Mouse (Mus musculus): ENCODE data around the gene Castor2. TPM values are rescaled to one million over a fixed set of nuclear protein-coding genes. Genes with fewer than 3 reads are reported as not detected.

Gene Castor2
- polyA plus RNA-seq, 1 experiment from 2014 or later = 22.8 TPM

GRCm38 (mm10) chr5:134137933-134138332, 38.4 kb downstream of the Castor2 start:
- Histone ChIP-seq H3K27me3 (replicated peaks) (no peaks in the 10 kb centered on the region), H3K36me3 (peaks cover 80% of the 10 kb centered on the region), H3K4me2 (no peak overlapping the region), H3K9me3 (replicated peaks) (no peaks in the 10 kb centered on the region), H3K27ac (replicated peaks) (no peak overlapping the region), H3K4me1 (no peaks in the 10 kb centered on the region), H3K4me3 (replicated peaks) (no peak overlapping the region), H3K9ac (replicated peaks) (no peak overlapping the region)
- WGBS = 85% methylated on average over 5 of the region's 5 CpGs
- ATAC-seq (ENCODE audit: low FRiP score) = no peak

GRCm38 (mm10) chr5:134139429-134139828, 39.9 kb downstream of the Castor2 start:
- H3K4me2 ChIP-seq = no peak overlapping the region
- H3K36me3 ChIP-seq = peaks cover 80% of the 10 kb centered on the region
- ATAC-seq (ENCODE audit: low FRiP score) = no peak

DNA sequence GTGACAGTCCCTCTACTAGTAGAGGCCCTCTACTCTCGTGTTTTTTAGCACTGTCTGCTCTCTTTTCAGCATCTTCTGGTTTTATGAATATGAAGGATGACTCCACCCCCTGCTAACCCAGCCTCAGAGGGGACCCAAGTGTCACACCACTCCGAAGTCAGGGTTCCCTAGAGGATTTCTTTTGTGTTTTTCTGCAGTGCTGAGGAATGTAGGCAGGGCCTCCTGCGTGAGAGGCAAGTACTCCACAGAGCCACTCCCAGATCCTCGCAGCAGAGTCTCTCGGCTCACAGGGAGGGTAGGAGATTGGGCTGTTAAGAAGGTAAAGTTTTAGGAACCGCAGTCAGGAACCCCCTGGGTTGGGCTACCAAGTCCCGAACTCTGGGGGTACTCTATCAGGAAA, 41.7 kb downstream of the Castor2 start:
- H3K4me3 ChIP-seq (replicated peaks) = no peak overlapping the region
- H3K4me2 ChIP-seq = no peak overlapping the region
- no peak for ATAC-seq (ENCODE audit: low FRiP score)
- peaks cover 73% of the 10 kb centered on the region for H3K36me3 ChIP-seq
- no peaks in the 10 kb centered on the region for H3K9me3 ChIP-seq (replicated peaks)
- 73% methylated on average over 7 of the region's 7 CpGs for WGBS
- H3K27me3 ChIP-seq (replicated peaks) = no peaks in the 10 kb centered on the region
- H3K4me1 ChIP-seq = no peaks in the 10 kb centered on the region
- H3K27ac ChIP-seq (replicated peaks) = no peak overlapping the region
- no peak overlapping the region for H3K9ac ChIP-seq (replicated peaks)

More at GRCm38 (mm10) chr5:134139429-134139828, 39.9 kb downstream of the Castor2 start:
- no peaks in the 10 kb centered on the region for H3K27me3 ChIP-seq (replicated peaks)
- no peaks in the 10 kb centered on the region for H3K4me1 ChIP-seq
- H3K4me3 ChIP-seq (replicated peaks) = no peak overlapping the region
- H3K9ac ChIP-seq (replicated peaks) = no peak overlapping the region
- WGBS = 93% methylated on average over 6 of the region's 6 CpGs
- no peak overlapping the region for H3K27ac ChIP-seq (replicated peaks)
- H3K9me3 ChIP-seq (replicated peaks) = no peaks in the 10 kb centered on the region

- H3K4me1 ChIP-seq = no peaks in the 10 kb centered on the region
- H3K9me3 ChIP-seq (replicated peaks) = no peaks in the 10 kb centered on the region
- H3K27ac ChIP-seq (replicated peaks) = no peak overlapping the region
- H3K27me3 ChIP-seq (replicated peaks) = no peaks in the 10 kb centered on the region
- 84% methylated on average over 11 of the region's 11 CpGs for WGBS
- H3K9ac ChIP-seq (replicated peaks) = no peak overlapping the region
- no peak overlapping the region for H3K4me3 ChIP-seq (replicated peaks)
- peaks cover 61% of the 10 kb centered on the region for H3K36me3 ChIP-seq
- H3K4me2 ChIP-seq = no peak overlapping the region
- no peak for ATAC-seq (ENCODE audit: low FRiP score)
Measured at GRCm38 (mm10) chr5:134142381-134142780, 42.9 kb downstream of the Castor2 start.

GRCm38 (mm10) chr5:134144986-134145385, 45.5 kb downstream of the Castor2 start:
- H3K4me1 ChIP-seq = no peaks in the 10 kb centered on the region
- peaks cover 59% of the 10 kb centered on the region for H3K36me3 ChIP-seq
- 96% methylated on average over 8 of the region's 8 CpGs for WGBS
- no peaks in the 10 kb centered on the region for H3K27me3 ChIP-seq (replicated peaks)
- no peak for ATAC-seq (ENCODE audit: low FRiP score)
- H3K9ac ChIP-seq (replicated peaks) = no peak overlapping the region
- H3K9me3 ChIP-seq (replicated peaks) = no peaks in the 10 kb centered on the region
- H3K4me2 ChIP-seq = no peak overlapping the region
- no peak overlapping the region for H3K27ac ChIP-seq (replicated peaks)
- no peak overlapping the region for H3K4me3 ChIP-seq (replicated peaks)

DNA sequence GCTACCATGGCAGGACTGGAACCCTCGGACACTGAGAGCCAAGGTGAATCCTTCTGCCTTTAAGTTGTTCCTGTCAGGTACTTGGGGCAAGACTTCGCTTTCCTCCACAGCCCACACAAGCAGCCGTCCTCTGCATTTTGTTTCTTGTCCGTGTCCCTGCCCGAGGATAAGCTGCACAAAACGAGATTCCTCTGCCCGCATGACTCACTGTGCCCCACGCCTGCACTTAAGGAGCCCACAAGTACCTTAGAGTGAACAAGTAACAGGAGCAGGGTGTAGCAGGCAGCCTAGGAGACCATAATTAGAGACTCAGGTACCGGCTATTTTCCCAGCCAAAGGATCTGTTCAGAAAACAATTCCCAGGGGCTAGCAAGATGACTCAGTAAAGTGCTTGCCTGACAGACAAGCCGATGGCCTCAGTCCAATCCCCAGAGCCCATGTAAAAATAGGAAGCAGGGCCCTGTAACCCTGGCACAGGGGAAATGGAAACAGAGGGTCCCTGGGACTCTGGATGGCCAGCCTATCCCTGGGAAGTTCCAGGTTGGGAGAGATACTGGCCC, 47.8 kb downstream of the Castor2 start:
- Histone ChIP-seq H3K36me3 (peaks cover 60% of the 10 kb centered on the region), H3K27ac (replicated peaks) (no peak overlapping the region), H3K9ac (replicated peaks) (no peak overlapping the region), H3K4me2 (no peak overlapping the region), H3K9me3 (replicated peaks) (no peaks in the 10 kb centered on the region), H3K4me1 (no peaks in the 10 kb centered on the region), H3K4me3 (replicated peaks) (no peak overlapping the region), H3K27me3 (replicated peaks) (no peaks in the 10 kb centered on the region)
- 91% methylated on average over 10 of the region's 10 CpGs for WGBS
- no peak for ATAC-seq (ENCODE audit: low FRiP score)

DNA sequence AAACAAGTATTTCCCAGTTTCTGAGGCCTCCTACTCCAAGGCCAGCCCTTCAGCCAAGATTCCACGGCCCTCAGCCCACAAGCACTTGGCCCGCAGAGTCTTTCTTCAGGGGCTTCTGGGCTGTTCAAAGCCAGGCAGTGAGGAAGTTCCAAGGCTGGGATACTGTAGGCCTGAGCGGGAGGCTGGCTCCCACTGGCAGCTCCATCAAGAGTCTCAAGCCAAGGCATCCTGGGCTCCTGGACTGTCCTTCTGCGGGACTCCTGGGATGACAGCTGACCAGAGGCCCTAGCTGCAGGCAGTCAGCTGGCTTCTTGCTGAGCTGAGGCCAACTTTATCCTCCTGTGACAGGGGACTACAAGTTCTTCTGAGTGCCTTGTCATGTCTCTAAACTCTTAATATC, 48.6 kb downstream of the Castor2 start:
- peaks cover 54% of the 10 kb centered on the region for H3K36me3 ChIP-seq
- H3K9me3 ChIP-seq (replicated peaks) = no peaks in the 10 kb centered on the region
- H3K4me1 ChIP-seq = no peaks in the 10 kb centered on the region
- no peak overlapping the region for H3K9ac ChIP-seq (replicated peaks)
- no peak overlapping the region for H3K27ac ChIP-seq (replicated peaks)
- WGBS = 94% methylated on average over 4 of the region's 4 CpGs
- no peak overlapping the region for H3K4me3 ChIP-seq (replicated peaks)
- H3K4me2 ChIP-seq = no peak overlapping the region
- no peak for ATAC-seq (ENCODE audit: low FRiP score)
- H3K27me3 ChIP-seq (replicated peaks) = no peaks in the 10 kb centered on the region

DNA sequence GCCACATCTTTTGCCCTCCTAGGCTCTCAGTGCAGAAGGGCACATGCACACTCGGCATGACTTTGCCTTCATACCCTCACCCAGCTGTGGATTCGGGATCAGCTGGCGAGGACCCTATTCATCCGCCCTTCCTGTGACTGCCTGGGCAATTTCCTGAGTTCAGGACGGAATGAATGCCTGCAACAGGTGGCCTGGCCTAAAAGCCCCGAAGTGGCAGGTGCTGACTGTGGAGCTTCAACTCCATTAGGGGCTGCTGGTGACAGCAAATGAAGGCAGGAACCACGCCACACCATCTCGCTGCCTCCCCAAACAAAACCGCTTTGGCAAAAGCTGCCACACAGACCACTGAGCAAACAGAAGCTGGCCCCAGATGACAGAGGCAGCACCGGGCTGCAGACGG, 52.4 kb downstream of the Castor2 start:
- Histone ChIP-seq H3K36me3 (peaks cover 57% of the 10 kb centered on the region), H3K4me2 (no peak overlapping the region), H3K4me1 (no peaks in the 10 kb centered on the region), H3K27me3 (replicated peaks) (no peaks in the 10 kb centered on the region), H3K9me3 (replicated peaks) (no peaks in the 10 kb centered on the region), H3K9ac (replicated peaks) (no peak overlapping the region), H3K27ac (replicated peaks) (no peak overlapping the region), H3K4me3 (replicated peaks) (no peak overlapping the region)
- WGBS = 89% methylated on average over 11 of the region's 11 CpGs
- no peak for ATAC-seq (ENCODE audit: low FRiP score)

DNA sequence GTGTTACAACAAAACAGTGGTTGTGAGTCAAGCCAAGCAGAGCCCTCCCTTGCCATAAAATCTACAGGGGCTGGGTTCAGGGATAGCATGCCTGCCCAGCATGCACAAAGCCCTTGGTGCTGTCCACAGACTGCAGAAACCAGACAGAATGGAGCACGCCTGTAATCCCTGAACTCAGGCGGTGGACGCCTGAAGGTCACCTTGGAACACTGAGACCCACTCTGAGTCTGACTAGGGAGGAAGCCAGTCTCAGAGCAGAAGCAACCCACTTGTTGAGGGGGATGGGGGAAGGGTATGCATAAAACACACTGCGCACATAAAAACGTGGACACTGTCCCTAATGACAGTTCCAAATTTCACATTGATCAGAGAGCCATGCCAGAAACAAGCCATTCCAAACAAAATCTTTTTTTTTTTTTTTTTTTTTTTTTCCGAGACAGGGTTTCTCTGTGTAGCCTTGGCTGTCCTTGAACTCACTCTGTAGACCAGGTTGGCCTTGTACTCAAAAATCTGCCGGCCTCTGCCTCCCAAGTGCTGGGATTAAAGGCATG, 56.5 kb downstream of the Castor2 start:
- ATAC-seq (ENCODE audit: low FRiP score) = no peak
- H3K36me3 ChIP-seq = peaks cover 52% of the 10 kb centered on the region
- no peak overlapping the region for H3K27ac ChIP-seq (replicated peaks)
- no peak overlapping the region for H3K4me3 ChIP-seq (replicated peaks)
- no peaks in the 10 kb centered on the region for H3K4me1 ChIP-seq
- no peak overlapping the region for H3K9ac ChIP-seq (replicated peaks)
- no peaks in the 10 kb centered on the region for H3K9me3 ChIP-seq (replicated peaks)
- WGBS = 92% methylated on average over 7 of the region's 7 CpGs
- H3K4me2 ChIP-seq = no peak overlapping the region
- no peaks in the 10 kb centered on the region for H3K27me3 ChIP-seq (replicated peaks)

DNA sequence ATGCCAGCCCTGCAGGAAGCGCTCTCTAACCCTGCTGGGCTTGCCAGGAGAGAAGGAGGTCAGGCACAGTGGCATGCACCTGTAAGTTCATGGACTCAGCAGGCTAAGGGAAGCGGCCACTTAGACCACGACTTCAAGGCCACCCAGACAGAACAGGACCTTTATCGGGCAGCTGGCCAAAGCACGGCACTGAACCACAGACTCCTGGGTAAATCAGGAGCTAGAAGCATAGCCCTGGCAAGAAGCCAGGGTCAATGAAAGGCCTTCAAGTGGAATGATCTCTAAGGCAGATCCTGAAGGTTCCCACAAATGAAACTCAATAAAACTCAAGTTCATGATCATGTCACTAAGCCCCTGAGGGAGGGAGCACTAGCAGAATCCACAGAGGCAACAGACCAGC, 65.2 kb downstream of the Castor2 start:
- Histone ChIP-seq H3K4me1 (0 out of 2 replicates have a peak, but pooled peaks cover 3% of the 10 kb centered on the region), H3K27me3 (replicated peaks) (no peaks in the 10 kb centered on the region), H3K4me3 (replicated peaks) (no peak overlapping the region), H3K9ac (replicated peaks) (no peak overlapping the region), H3K4me2 (no peak overlapping the region), H3K27ac (replicated peaks) (0 out of 2 replicates have a peak overlapping the region, but pooled peaks have one; percentile 18), H3K36me3 (peaks cover 37% of the 10 kb centered on the region), H3K9me3 (replicated peaks) (no peaks in the 10 kb centered on the region)
- no peak for ATAC-seq (ENCODE audit: low FRiP score)
- 61% methylated on average over 5 of the region's 5 CpGs for WGBS

GRCm38 (mm10) chr5:134166642-134167041, 67.1 kb downstream of the Castor2 start:
- H3K4me2 ChIP-seq = no peak overlapping the region
- peaks cover 37% of the 10 kb centered on the region for H3K36me3 ChIP-seq
- H3K4me1 ChIP-seq = 0 out of 2 replicates have a peak, but pooled peaks cover 3% of the 10 kb centered on the region
- 95% methylated on average over 7 of the region's 7 CpGs for WGBS
- no peak overlapping the region for H3K9ac ChIP-seq (replicated peaks)
- no peak overlapping the region for H3K27ac ChIP-seq (replicated peaks)
- no peaks in the 10 kb centered on the region for H3K9me3 ChIP-seq (replicated peaks)
- ATAC-seq (ENCODE audit: low FRiP score) = no peak
- no peaks in the 10 kb centered on the region for H3K27me3 ChIP-seq (replicated peaks)
- H3K4me3 ChIP-seq (replicated peaks) = no peak overlapping the region

GRCm38 (mm10) chr5:134168033-134168432, 68.5 kb downstream of the Castor2 start:
- H3K4me3 ChIP-seq (replicated peaks) = no peak overlapping the region

More at GRCm38 (mm10) chr5:134168033-134168432, 68.5 kb downstream of the Castor2 start:
- peaks cover 28% of the 10 kb centered on the region for H3K36me3 ChIP-seq
- no peak overlapping the region for H3K27ac ChIP-seq (replicated peaks)
- H3K9ac ChIP-seq (replicated peaks) = no peak overlapping the region
- 91% methylated on average over 9 of the region's 9 CpGs for WGBS
- no peaks in the 10 kb centered on the region for H3K9me3 ChIP-seq (replicated peaks)
- H3K4me2 ChIP-seq = no peak overlapping the region
- H3K27me3 ChIP-seq (replicated peaks) = no peaks in the 10 kb centered on the region
- 0 out of 2 replicates have a peak, but pooled peaks cover 3% of the 10 kb centered on the region for H3K4me1 ChIP-seq
- no peak for ATAC-seq (ENCODE audit: low FRiP score)

All from neural tube, embryonic 15.5 days (tissue).